Mouse (Mus musculus): ENCODE results near the gene Rcn1. TPM values are rescaled to one million over a fixed set of nuclear protein-coding genes. Genes with fewer than 3 reads are reported as not detected.

Gene Rcn1
- polyA plus RNA-seq (2014; fragmentation: Nextera tagmentation; extraction: Ambion mirVana): 33.9 and 39.6 TPM in 2 replicates

GRCm38 (mm10) chr2:105399085-105399891, at the start of gene Rcn1:
Gene Rcn1, minus strand, starts transcription at chr2:105399319.
- ATAC-seq (peak; percentile 94), DNase-seq (ENCODE audit: low spot score) (peak; percentile 81)
- 1% methylated on average over 56 of the region's 57 CpGs for WGBS

GRCm38 (mm10) chr2:105444072-105444471, 45.0 kb upstream of the Rcn1 start:
- no peaks in the 10 kb centered on the region for H3K9me3 ChIP-seq (replicated peaks; ENCODE audit: control insufficient read depth, low read length)
- 29% methylated on average over 3 of the region's 3 CpGs for WGBS
- no peak overlapping the region for H3K27ac ChIP-seq (ENCODE audit: low read depth, low read length)
- H3K4me1 ChIP-seq (ENCODE audit: control insufficient read depth, insufficient read depth, low read length): no peaks in the 10 kb centered on the region
- H3K9ac ChIP-seq (ENCODE audit: low read length): no peak overlapping the region
- H3K4me2 ChIP-seq (ENCODE audit: low read length): no peak overlapping the region
- no peak for DNase-seq (ENCODE audit: low spot score)
- H3K27me3 ChIP-seq (replicated peaks; ENCODE audit: control insufficient read depth, insufficient read depth, low read length): no peaks in the 10 kb centered on the region
- H3K36me3 ChIP-seq (ENCODE audit: control insufficient read depth, insufficient read depth, low read length): no peaks in the 10 kb centered on the region
- H3K4me3 ChIP-seq (ENCODE audit: low read depth, low read length): no peak overlapping the region
- ATAC-seq: no peak

More at GRCm38 (mm10) chr2:105399085-105399891, at the start of gene Rcn1:
- Histone ChIP-seq H3K4me2 (ENCODE audit: low read length) (peak within 1 kb of the TSS; percentile 95), H3K4me3 (ENCODE audit: low read depth, low read length) (peak within 1 kb of the TSS; percentile 67), H3K4me1 (ENCODE audit: control insufficient read depth, insufficient read depth, low read length) (peaks cover 15% of the 10 kb centered on the region), H3K9ac (ENCODE audit: low read length) (peak within 1 kb of the TSS; percentile 85), H3K36me3 (ENCODE audit: control insufficient read depth, insufficient read depth, low read length) (peaks cover 1% of the 10 kb centered on the region; the same call in 1 of the 2 replicates), H3K27me3 (replicated peaks; ENCODE audit: control insufficient read depth, insufficient read depth, low read length) (no peaks in the 10 kb centered on the region), H3K9me3 (replicated peaks; ENCODE audit: control insufficient read depth, low read length) (no peaks in the 10 kb centered on the region), H3K27ac (ENCODE audit: low read depth, low read length) (peak within 1 kb of the TSS; percentile 88)

- Histone ChIP-seq H3K4me3 (ENCODE audit: low read depth, low read length) (no peak overlapping the region), H3K36me3 (ENCODE audit: control insufficient read depth, insufficient read depth, low read length) (no peaks in the 10 kb centered on the region), H3K9ac (ENCODE audit: low read length) (no peak overlapping the region), H3K27me3 (replicated peaks; ENCODE audit: control insufficient read depth, insufficient read depth, low read length) (no peaks in the 10 kb centered on the region), H3K27ac (ENCODE audit: low read depth, low read length) (no peak overlapping the region), H3K4me1 (ENCODE audit: control insufficient read depth, insufficient read depth, low read length) (no peaks in the 10 kb centered on the region), H3K4me2 (ENCODE audit: low read length) (no peak overlapping the region), H3K9me3 (replicated peaks; ENCODE audit: control insufficient read depth, low read length) (no peaks in the 10 kb centered on the region)
- no peak for DNase-seq (ENCODE audit: low spot score)
- no peak for ATAC-seq
- WGBS: 83% methylated on average over 4 of the region's 4 CpGs
These were observed 39.9 kb upstream of the Rcn1 start for GRCm38 (mm10) chr2:105439022-105439421.

- H3K9ac ChIP-seq (ENCODE audit: low read length): no peak overlapping the region
- WGBS: 93% methylated on average over 2 of the region's 2 CpGs
- no peaks in the 10 kb centered on the region for H3K27me3 ChIP-seq (replicated peaks; ENCODE audit: control insufficient read depth, insufficient read depth, low read length)
- H3K9me3 ChIP-seq (replicated peaks; ENCODE audit: control insufficient read depth, low read length): no peaks in the 10 kb centered on the region
- H3K36me3 ChIP-seq (ENCODE audit: control insufficient read depth, insufficient read depth, low read length): no peaks in the 10 kb centered on the region
- H3K27ac ChIP-seq (ENCODE audit: low read depth, low read length): no peak overlapping the region
- DNase-seq (ENCODE audit: low spot score): no peak
- H3K4me2 ChIP-seq (ENCODE audit: low read length): no peak overlapping the region
- no peak overlapping the region for H3K4me3 ChIP-seq (ENCODE audit: low read depth, low read length)
- H3K4me1 ChIP-seq (ENCODE audit: control insufficient read depth, insufficient read depth, low read length): no peaks in the 10 kb centered on the region
- ATAC-seq: no peak
These were observed 39.4 kb upstream of the Rcn1 start for GRCm38 (mm10) chr2:105438525-105438924.

- peak; percentile 49; the same call in 1 of the 2 replicates for ATAC-seq
- peak; percentile 44 for DNase-seq (ENCODE audit: low spot score)
- Histone ChIP-seq H3K27me3 (replicated peaks; ENCODE audit: control insufficient read depth, insufficient read depth, low read length) (no peaks in the 10 kb centered on the region), H3K27ac (ENCODE audit: low read depth, low read length) (no peak overlapping the region), H3K36me3 (ENCODE audit: control insufficient read depth, insufficient read depth, low read length) (no peaks in the 10 kb centered on the region), H3K9me3 (replicated peaks; ENCODE audit: control insufficient read depth, low read length) (no peaks in the 10 kb centered on the region), H3K4me2 (ENCODE audit: low read length) (peak overlapping the region; percentile 1; the same call in 1 of the 2 replicates), H3K4me1 (ENCODE audit: control insufficient read depth, insufficient read depth, low read length) (no peaks in the 10 kb centered on the region), H3K9ac (ENCODE audit: low read length) (no peak overlapping the region), H3K4me3 (ENCODE audit: low read depth, low read length) (no peak overlapping the region)
- 11% methylated on average over 10 of the region's 10 CpGs for WGBS
These were observed 33.8 kb upstream of the Rcn1 start for GRCm38 (mm10) chr2:105432927-105433326.

GRCm38 (mm10) chr2:105430373-105430772, 31.3 kb upstream of the Rcn1 start:
- no peak for ATAC-seq
- Histone ChIP-seq H3K27ac (ENCODE audit: low read depth, low read length) (no peak overlapping the region), H3K4me1 (ENCODE audit: control insufficient read depth, insufficient read depth, low read length) (no peaks in the 10 kb centered on the region)

GRCm38 (mm10) chr2:105429899-105430298, 30.8 kb upstream of the Rcn1 start:
- no peak overlapping the region for H3K27ac ChIP-seq (ENCODE audit: low read depth, low read length)

More at GRCm38 (mm10) chr2:105430373-105430772, 31.3 kb upstream of the Rcn1 start:
- WGBS: 82% methylated on average over 5 of the region's 5 CpGs
- no peaks in the 10 kb centered on the region for H3K9me3 ChIP-seq (replicated peaks; ENCODE audit: control insufficient read depth, low read length)
- H3K4me3 ChIP-seq (ENCODE audit: low read depth, low read length): no peak overlapping the region
- no peaks in the 10 kb centered on the region for H3K36me3 ChIP-seq (ENCODE audit: control insufficient read depth, insufficient read depth, low read length)
- H3K9ac ChIP-seq (ENCODE audit: low read length): no peak overlapping the region
- no peak for DNase-seq (ENCODE audit: low spot score)
- no peaks in the 10 kb centered on the region for H3K27me3 ChIP-seq (replicated peaks; ENCODE audit: control insufficient read depth, insufficient read depth, low read length)
- H3K4me2 ChIP-seq (ENCODE audit: low read length): no peak overlapping the region

GRCm38 (mm10) chr2:105428467-105428866, 29.3 kb upstream of the Rcn1 start:
- Histone ChIP-seq H3K4me3 (ENCODE audit: low read depth, low read length) (no peak overlapping the region), H3K4me1 (ENCODE audit: control insufficient read depth, insufficient read depth, low read length) (no peaks in the 10 kb centered on the region), H3K27ac (ENCODE audit: low read depth, low read length) (no peak overlapping the region), H3K36me3 (ENCODE audit: control insufficient read depth, insufficient read depth, low read length) (no peaks in the 10 kb centered on the region), H3K9me3 (replicated peaks; ENCODE audit: control insufficient read depth, low read length) (no peaks in the 10 kb centered on the region), H3K9ac (ENCODE audit: low read length) (no peak overlapping the region), H3K27me3 (replicated peaks; ENCODE audit: control insufficient read depth, insufficient read depth, low read length) (no peaks in the 10 kb centered on the region), H3K4me2 (ENCODE audit: low read length) (no peak overlapping the region)
- 24% methylated on average over 6 of the region's 6 CpGs for WGBS
- ATAC-seq (no peak), DNase-seq (ENCODE audit: low spot score) (no peak)

More at GRCm38 (mm10) chr2:105429899-105430298, 30.8 kb upstream of the Rcn1 start:
- Histone ChIP-seq H3K9me3 (replicated peaks; ENCODE audit: control insufficient read depth, low read length) (no peaks in the 10 kb centered on the region), H3K27me3 (replicated peaks; ENCODE audit: control insufficient read depth, insufficient read depth, low read length) (no peaks in the 10 kb centered on the region), H3K4me2 (ENCODE audit: low read length) (no peak overlapping the region), H3K4me3 (ENCODE audit: low read depth, low read length) (no peak overlapping the region), H3K4me1 (ENCODE audit: control insufficient read depth, insufficient read depth, low read length) (no peaks in the 10 kb centered on the region), H3K36me3 (ENCODE audit: control insufficient read depth, insufficient read depth, low read length) (no peaks in the 10 kb centered on the region), H3K9ac (ENCODE audit: low read length) (no peak overlapping the region)
- 88% methylated on average over 6 of the region's 6 CpGs for WGBS
- no peak for ATAC-seq
- DNase-seq (ENCODE audit: low spot score): no peak

GRCm38 (mm10) chr2:105428029-105428428, 28.9 kb upstream of the Rcn1 start:
- WGBS: 5% methylated on average over 12 of the region's 12 CpGs
- Histone ChIP-seq H3K4me3 (ENCODE audit: low read depth, low read length) (no peak overlapping the region), H3K9ac (ENCODE audit: low read length) (no peak overlapping the region), H3K36me3 (ENCODE audit: control insufficient read depth, insufficient read depth, low read length) (no peaks in the 10 kb centered on the region), H3K9me3 (replicated peaks; ENCODE audit: control insufficient read depth, low read length) (no peaks in the 10 kb centered on the region), H3K27ac (ENCODE audit: low read depth, low read length) (no peak overlapping the region), H3K4me1 (ENCODE audit: control insufficient read depth, insufficient read depth, low read length) (no peaks in the 10 kb centered on the region), H3K4me2 (ENCODE audit: low read length) (no peak overlapping the region), H3K27me3 (replicated peaks; ENCODE audit: control insufficient read depth, insufficient read depth, low read length) (no peaks in the 10 kb centered on the region)
- peak; percentile 81 for DNase-seq (ENCODE audit: low spot score)
- ATAC-seq: peak; percentile 53; the same call in 1 of the 2 replicates
